Mouse (Mus musculus) layer of hippocampus, postnatal 14 days (tissue): ENCODE results near the gene Kcnk1. TPM values are rescaled to one million over a fixed set of nuclear protein-coding genes. Genes with fewer than 3 reads are reported as not detected.

Experiments used
- DNase-seq, 2 experiments: peaks; one replicate each; pipeline ENCODE4 v3.0.0; 2021 to 2022; ENCODE audit warnings: low spot score in 2 of 2, mixed read lengths in 1 of 2
- long read RNA-seq, 2 experiments: library from polyadenylated mRNA; stranded (forward); transcript quantifications; one replicate each; pipeline ENCODE4 v2.0.0; 2021
- total RNA-seq, 2 experiments: library from RNA; stranded (reverse); gene quantifications; 2 replicates each; pipeline ENCODE4 v1.2.3; 2021

Gene Kcnk1
- 10 to 100 TPM; 82.8 to 86.9 TPM for total RNA-seq
- long read RNA-seq, experiment 1, transcript Kcnk1-202 (4 exons, 1,309 nt): minor isoform, 7 of 165 reads
- long read RNA-seq, experiment 1, transcript Kcnk1-201 (3 exons, 2,235 nt): major isoform, 153 of 165 reads
- long read RNA-seq, experiment 1, partial matches to known transcripts: 3 of 165 reads
- long read RNA-seq, experiment 1, other reads (novel, unspliced or antisense): 2 of 165 reads
- long read RNA-seq, experiment 2, transcript Kcnk1-202 (4 exons, 1,309 nt): minor isoform, 8 of 202 reads
- long read RNA-seq, experiment 2, transcript Kcnk1-201 (3 exons, 2,235 nt): major isoform, 183 of 202 reads
- long read RNA-seq, experiment 2, partial matches to known transcripts: 1 of 202 reads
- long read RNA-seq, experiment 2, other reads (novel, unspliced or antisense): 10 of 202 reads

- DNase-seq: peak; percentile 62 to 71
Observed at GRCm38 (mm10) chr8:125995101-125995986, at the start of gene Kcnk1. TSS of gene Kcnk1 (plus strand) at chr8:125995170.

GRCm38 (mm10) chr8:125948696-125949308, 46.2 kb upstream of the Kcnk1 start:
- no peak for DNase-seq

GRCm38 (mm10) chr8:125950007-125950940, 44.7 kb upstream of the Kcnk1 start:
- DNase-seq: peak; percentile 82 to 96

DNA sequence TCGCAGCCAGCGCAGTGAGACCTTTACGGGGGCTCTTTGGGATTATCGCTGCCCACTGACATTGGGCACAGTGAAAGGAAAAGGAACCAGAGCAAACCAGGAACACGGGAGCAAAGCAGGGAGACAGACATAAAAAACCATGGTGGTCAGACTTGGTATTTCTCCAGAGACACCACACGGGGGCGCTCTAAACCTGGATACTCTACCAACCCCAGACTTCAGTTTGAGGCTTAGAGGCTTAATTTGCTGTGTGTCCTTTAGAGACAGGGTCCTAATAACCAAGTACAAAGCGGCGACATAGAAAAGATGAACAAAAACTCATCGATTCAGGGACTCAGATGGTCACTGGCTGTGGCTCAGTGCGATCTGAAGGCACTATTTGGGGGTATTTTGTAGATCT, 39.3 kb upstream of the Kcnk1 start:
- peak; percentile 65 to 73 for DNase-seq

DNA sequence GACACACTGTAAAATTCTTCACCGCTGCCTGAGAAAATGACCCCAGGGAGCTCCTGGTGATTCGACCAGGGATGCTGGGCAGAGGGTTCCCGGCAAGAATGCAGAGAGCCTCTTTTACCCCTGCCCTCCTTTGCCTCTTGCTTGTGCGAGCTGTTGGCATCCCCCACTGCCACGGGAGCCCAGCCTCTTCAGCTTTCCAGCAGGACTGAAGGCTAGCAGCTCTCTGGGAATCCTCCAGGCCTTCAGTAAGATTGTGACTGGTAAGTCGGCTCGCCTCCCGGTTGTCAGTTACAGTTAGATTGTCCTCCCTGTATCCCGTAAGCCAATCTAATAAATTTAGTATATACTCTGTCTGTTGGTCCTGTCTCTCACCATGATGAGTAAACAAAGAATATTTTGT, 38.2 kb upstream of the Kcnk1 start:
- DNase-seq: no peak

DNA sequence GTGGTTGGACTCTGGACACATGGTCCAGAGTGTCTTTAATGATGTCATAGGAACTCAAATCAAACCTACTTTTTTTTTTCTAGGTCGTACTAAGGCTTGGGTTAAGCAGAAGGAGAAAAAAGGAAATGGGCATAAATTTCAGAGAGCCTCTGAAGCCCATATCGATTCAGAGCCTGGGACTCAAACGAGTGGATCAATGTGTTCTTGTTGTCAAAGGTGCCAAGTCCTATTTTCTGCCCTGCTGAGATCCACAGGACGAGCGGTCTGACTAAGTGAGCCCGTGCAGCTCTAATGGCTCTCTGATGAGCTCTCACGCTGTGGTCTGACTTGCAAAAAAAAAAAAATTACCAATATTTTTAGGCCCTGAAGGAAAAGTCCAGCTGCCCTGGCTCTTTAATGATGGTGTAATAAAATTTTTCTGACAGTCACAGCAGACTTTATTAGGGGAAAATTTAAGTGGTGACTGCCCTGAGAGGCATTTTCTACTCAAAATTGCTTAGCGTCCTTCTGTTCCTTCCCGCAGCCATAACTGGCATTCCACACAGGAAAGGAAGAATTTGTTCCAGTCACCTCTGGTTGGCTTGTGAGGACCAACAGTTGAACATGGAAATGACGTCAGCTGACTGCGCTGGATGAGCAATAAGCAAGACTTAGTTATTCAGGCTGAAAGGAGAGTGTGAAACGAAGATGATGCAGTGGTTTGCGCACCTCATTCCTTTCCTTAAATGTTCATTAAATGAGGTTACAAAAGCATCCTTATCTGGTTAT, 37.6 kb upstream of the Kcnk1 start:
- DNase-seq: no peak

DNA sequence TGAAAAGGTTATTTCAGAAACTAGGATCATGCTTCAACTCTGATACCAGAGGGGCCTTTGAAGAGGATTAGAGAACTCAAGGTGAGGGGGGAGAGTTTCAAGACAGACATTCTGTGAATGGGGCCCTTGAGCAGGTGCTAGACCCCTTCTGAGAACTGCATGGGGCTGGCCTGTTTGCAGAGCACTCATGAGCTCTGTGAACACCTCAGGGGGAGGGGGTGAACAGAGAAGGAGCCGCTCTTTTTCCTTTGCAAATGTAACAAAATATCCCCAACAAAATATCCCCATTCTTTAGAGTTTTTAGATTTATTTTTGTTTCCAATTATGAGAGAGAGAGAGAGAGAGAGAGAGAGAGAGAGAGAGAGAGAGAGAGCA, 37.0 kb upstream of the Kcnk1 start:
- DNase-seq: no peak

GRCm38 (mm10) chr8:125959363-125959771, 35.6 kb upstream of the Kcnk1 start:
- peak; percentile 77 to 84 for DNase-seq

DNA sequence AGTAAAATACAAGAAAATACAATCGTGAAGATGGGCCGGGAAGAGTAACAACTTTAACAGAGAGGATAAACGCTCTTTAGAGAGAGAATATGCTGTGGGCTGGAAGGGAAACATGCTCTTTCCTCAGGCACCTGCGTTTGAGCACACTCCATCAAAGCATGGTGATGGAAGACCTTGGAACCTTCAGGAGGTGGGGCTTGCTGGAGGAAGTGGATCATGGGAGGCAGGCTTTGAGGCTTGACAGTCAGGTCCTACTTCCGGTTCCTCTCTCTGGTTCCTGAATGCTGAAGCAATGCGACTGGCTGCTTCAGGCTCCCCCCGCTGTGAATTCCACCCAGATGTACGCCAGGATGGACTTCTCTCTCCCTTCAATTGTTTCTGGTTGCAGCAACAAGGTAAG, 34.9 kb upstream of the Kcnk1 start:
- DNase-seq: no peak

DNA sequence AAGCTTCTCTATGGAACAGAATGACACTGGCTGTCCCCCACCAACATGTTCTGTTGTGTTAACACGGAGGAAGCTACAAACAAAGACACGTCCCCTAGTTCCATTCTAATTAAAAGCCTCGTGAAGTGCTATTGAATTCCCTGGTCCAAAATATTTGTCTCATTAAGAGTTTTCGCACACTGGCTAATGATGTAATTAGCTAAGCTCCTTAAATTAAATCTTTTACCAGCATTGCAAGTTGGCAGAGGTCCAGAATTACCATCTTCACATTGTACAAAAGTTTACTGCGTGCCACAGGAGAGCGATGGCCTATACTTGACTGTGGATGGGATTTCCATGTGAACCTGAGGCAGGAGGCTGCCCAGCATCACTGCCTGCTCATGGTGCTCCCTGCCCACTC, 33.2 kb upstream of the Kcnk1 start:
- DNase-seq: no peak

GRCm38 (mm10) chr8:125963807-125964211, 31.2 kb upstream of the Kcnk1 start:
- no peak for DNase-seq

DNA sequence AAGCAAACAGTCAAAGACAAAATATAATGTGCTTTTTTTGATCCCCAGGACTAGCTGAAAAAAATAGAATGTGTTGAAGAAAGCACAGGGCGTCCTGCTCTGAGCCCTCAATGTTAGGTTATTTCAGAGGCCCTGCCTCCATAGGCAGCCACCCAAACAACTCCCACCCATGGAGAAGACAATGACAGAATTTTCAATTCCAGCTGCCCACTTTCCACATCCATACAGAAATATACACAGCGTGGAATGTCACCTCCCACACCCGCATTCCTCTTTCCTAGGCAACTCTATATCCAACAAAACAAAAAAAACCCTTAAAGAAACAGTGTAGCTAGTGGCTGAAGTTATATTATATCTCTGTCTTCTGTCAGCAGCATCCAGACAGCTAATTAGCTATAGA, 23.6 kb upstream of the Kcnk1 start:
- DNase-seq: no peak

DNA sequence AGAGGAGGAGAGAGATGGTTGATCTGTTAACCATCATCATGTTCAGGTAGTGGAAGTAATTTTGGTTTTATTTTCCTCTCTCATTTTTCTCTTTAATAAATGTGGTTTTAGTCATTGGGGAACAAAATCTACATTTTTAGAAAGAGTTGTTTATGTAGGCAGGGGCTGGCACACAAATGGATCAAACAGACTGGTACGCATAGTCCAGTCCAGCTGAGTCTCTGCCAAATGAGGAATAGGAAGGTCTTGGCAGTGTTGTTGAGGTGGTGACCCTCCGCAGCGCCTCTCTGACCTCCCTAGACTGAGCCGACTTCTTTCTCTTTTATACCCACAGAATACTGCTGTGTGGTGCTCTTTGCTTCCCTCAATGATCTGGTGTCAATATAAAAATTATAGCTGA, 19.0 kb upstream of the Kcnk1 start:
- no peak for DNase-seq

DNA sequence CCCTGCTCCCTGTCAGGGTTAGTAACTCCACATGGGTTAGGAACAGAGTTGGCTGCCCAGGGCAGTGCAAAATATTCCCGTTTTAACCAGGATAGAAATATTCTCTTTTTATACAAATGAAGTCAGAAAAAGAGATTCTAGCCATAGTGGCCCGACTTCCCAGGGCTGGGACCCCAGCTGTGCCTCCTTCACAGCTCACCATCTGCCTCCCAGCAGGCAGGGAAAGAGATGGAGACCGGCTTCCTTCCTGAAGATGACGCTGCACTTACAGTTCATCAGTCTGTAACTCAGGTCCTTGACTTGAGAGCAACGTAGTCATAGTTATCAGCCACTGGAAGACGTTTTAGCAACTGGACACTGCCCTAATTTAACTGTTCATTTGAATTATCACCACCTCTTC, 14.1 kb upstream of the Kcnk1 start:
- no peak for DNase-seq

GRCm38 (mm10) chr8:125983515-125983914, 11.5 kb upstream of the Kcnk1 start:
- no peak for DNase-seq

GRCm38 (mm10) chr8:125984140-125984539, 10.8 kb upstream of the Kcnk1 start:
- DNase-seq: no peak

- DNase-seq: no peak
Observed at GRCm38 (mm10) chr8:125985364-125985763, 9.6 kb upstream of the Kcnk1 start.

DNA sequence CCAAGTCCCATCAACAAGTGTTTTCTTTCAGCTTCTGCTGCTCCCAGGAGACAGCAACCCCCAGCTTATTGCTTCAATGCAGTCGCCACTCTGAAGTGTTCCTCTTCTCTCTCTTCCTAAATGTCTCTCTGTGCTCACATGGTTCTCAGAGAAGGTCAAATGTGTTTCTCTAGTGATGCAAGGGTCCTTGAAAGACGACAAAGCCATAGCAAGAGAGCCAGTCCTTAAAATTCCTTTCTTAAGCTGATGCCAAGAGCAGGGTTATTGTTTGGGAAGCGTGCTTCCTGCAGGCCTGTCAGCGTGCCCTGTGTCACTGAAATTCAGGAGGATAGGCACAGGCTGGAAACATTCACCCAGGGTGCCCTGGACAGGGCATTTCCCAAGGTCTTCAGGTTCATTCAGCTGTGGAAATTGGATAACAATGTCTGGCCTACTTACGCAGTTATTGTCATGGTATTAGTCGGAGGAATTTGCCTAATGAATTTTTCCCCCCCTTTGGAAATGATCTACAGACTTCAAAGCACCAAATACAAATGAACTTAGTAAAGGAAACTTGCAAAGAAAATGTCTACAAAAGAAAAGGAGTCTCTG, 7.9 kb upstream of the Kcnk1 start:
- DNase-seq: no peak

DNA sequence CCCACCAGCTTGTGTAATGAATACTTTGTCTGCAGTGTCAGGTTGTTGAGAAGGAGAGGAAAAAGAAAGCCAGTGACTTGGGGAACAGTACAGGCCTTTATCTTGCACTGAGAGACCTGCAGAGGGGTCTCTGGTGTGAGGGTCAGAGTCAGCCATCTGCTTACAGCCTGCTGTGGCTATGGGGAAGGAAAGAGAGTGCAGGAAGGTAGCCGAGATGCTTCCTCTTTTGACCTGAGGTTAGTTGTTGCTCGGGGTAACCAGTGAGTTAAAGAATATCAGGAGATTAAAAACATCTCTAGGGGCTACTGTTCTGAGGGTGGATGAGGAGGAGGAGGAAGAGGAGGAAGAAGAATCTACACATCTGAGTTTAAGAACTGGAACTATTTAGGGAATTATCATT, 7.0 kb upstream of the Kcnk1 start:
- DNase-seq: no peak

DNA sequence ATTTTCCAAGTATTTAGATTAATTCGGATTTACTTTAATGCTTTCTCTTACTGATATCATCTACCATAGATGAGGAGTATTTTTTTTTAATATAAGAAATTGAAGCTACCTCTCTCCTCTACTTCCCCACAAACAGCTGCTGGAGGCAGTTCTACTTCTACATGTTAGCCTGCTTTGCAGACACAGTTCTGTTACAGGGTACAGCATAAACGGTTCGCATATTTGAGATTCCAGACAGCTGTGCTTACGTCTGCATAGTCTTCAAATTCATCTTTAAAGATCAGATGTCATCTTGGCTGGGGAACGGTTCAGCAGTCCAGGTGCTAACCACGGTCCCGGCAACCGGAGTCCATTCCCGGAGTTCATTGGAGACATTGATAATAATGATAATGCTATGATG, 1.3 kb upstream of the Kcnk1 start:
- no peak for DNase-seq
